Mouse (Mus musculus) retina, adult 2 months (tissue): ENCODE measurements around the gene Adgrl2.
A peak's percentile ranks its signal among the peaks of the same experiment; 100 is the strongest.

Experiments used
- DNase-seq: peaks from one replicate; pipeline ENCODE4 v3.0.0-alpha.2; 2012; ENCODE audit warnings: low read depth, low spot score

The Adgrl2 gene

GRCm38 (mm10) chr3:148922618-148923095 is 67.7 kb downstream of the Adgrl2 start:
- DNase-seq: peak; percentile 22

GRCm38 (mm10) chr3:148921966-148922587 is 68.3 kb downstream of the Adgrl2 start:
- DNase-seq: no peak

GRCm38 (mm10) chr3:148920881-148921280 is 69.5 kb downstream of the Adgrl2 start:
- no peak for DNase-seq

GRCm38 (mm10) chr3:148918425-148918824 is 71.9 kb downstream of the Adgrl2 start:
- DNase-seq: no peak

- no peak for DNase-seq
Measured at GRCm38 (mm10) chr3:148917837-148918236, 72.5 kb downstream of the Adgrl2 start.

- DNase-seq: no peak
Measured at GRCm38 (mm10) chr3:148916226-148916625, 74.1 kb downstream of the Adgrl2 start.

GRCm38 (mm10) chr3:148912944-148913684 is 77.2 kb downstream of the Adgrl2 start:
- no peak for DNase-seq

GRCm38 (mm10) chr3:148912536-148912935 is 77.8 kb downstream of the Adgrl2 start:
- DNase-seq: no peak

GRCm38 (mm10) chr3:148907873-148908272 is 82.5 kb downstream of the Adgrl2 start:
- no peak for DNase-seq

- no peak for DNase-seq
Measured at GRCm38 (mm10) chr3:148907024-148907778, 83.2 kb downstream of the Adgrl2 start.

- DNase-seq: no peak
Measured at GRCm38 (mm10) chr3:148905906-148906779, 84.2 kb downstream of the Adgrl2 start.

- no peak for DNase-seq
Measured at GRCm38 (mm10) chr3:148905435-148905834, 84.9 kb downstream of the Adgrl2 start.

GRCm38 (mm10) chr3:148899857-148900256 is 90.5 kb downstream of the Adgrl2 start:
- DNase-seq: no peak

- DNase-seq: no peak
Measured at GRCm38 (mm10) chr3:148899416-148899815, 90.9 kb downstream of the Adgrl2 start.

- DNase-seq: no peak
Measured at GRCm38 (mm10) chr3:148898535-148899250, 91.7 kb downstream of the Adgrl2 start.

GRCm38 (mm10) chr3:148896281-148896680 is 94.1 kb downstream of the Adgrl2 start:
- no peak for DNase-seq

GRCm38 (mm10) chr3:148895396-148896109 is 94.8 kb downstream of the Adgrl2 start:
- DNase-seq: no peak

- DNase-seq: no peak
Measured at GRCm38 (mm10) chr3:148894867-148895266, 95.5 kb downstream of the Adgrl2 start.

GRCm38 (mm10) chr3:148887902-148888301 is 102.5 kb downstream of the Adgrl2 start:
- no peak for DNase-seq

- DNase-seq: no peak
Measured at GRCm38 (mm10) chr3:148886956-148887355, 103.4 kb downstream of the Adgrl2 start.
